Mouse (Mus musculus): Measurements from ENCODE around the gene Znhit6. TPM values are rescaled to one million over a fixed set of nuclear protein-coding genes. Genes with fewer than 3 reads are reported as not detected.

Znhit6 gene
- total RNA-seq (2022), result 10 to 100 TPM; 16.5 to 19.4 (median 17.8) TPM

DNA sequence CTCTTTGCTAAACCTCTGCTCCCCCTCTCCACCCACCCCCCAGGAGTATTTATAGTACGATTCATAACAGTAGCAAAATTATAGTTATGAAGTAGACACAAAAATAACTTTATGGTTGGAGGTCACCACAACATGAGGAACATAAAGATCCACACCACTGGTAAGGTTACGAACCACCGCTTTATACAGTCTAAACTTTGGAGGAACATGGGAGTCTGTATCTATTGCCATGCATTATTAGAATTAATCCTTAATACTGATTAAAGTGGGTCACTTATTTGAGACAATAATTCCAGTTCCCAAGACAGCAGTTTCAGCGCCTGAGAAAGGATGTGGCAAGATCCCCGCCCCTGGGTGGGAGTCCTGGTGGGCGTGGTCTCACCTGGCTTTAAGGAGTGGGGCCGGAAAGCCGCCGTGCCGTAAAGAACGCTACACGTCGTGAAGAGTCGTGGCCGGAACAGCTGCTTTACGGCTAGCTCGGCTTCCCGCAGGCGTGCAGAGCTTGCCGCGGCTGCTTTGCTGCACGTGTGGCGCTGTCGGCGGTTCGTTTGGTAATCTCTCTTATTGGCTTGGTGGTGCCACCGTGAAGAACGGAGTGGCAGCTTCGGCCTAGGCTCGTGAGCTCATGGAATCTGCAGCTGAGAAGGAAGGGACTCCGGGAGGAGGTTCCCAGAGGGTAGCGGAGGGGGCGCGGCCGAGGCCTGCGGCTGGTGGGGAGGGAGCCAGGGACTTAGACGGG lies at the start of gene Znhit6:
Gene Znhit6 (plus strand): TSS at position 463 of the 739 bp plus-strand sequence.
- DNase-seq (ENCODE audit: low spot score in 2 of 2), result peak; percentile 91 to 94

DNA sequence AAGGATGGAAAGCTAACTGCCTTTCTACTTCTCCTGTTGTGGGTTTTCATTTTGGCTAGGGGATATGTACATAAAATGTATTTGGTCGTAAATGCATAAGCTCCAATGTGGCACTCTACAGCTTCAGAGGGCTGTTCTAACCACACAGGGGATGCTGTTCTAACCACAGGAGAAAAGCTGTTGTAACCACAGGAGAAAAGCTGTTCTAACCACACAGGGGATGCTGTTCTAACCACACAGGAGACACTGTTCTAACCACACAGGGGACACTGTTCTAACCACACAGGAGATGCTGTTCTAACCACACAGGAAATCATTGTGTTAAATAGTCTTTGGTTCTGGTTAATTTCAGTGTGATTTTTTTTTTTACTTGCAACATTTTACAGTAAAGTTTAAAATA lies 38.1 kb upstream of the Znhit6 start:
- DNase-seq (ENCODE audit: low spot score in 2 of 2), result no peak

- no peak for DNase-seq (ENCODE audit: low spot score in 2 of 2)
Observed at GRCm38 (mm10) chr3:145548441-145549415, 27.3 kb upstream of the Znhit6 start.

DNA sequence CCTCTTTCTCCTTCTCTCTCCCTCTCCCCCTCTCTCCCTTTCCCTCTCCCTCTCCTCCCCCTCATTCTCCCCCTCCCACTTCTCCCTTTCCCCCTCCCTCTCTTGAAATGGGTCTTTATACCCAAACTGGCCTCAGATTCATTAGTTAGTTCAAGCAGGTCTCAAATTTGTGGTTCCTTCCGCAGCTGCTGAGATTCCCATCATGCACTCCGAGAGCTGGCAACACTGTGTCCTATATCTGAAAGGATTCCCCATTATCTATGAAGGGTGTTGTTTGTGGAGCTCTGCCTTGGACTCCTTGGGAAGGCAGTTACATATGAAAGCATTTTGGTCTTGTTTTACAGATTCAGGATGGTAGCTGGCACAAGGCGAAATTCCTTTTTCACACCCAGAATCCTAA lies 25.8 kb upstream of the Znhit6 start:
- DNase-seq (ENCODE audit: low spot score in 2 of 2), result no peak

DNA sequence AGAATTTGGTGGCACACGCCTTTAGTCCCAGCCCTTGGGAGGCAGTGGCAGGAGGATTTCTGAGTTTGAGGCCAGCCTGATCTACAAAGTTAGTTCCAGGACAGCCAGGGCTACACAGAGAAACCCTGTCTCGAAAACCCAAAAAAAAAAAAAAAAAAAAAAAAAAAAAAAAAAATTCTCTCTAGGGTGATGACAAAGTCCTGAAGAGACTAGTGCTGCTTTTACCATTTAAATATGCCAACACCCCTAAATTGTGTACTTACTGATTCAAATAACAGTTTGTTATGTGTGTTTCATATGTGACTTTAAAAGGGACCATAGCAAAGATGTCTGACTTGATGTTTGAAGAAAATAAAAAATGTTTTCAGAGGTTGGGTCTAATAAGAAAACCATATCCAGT lies 21.6 kb upstream of the Znhit6 start:
- no peak for DNase-seq (ENCODE audit: low spot score in 2 of 2)

DNA sequence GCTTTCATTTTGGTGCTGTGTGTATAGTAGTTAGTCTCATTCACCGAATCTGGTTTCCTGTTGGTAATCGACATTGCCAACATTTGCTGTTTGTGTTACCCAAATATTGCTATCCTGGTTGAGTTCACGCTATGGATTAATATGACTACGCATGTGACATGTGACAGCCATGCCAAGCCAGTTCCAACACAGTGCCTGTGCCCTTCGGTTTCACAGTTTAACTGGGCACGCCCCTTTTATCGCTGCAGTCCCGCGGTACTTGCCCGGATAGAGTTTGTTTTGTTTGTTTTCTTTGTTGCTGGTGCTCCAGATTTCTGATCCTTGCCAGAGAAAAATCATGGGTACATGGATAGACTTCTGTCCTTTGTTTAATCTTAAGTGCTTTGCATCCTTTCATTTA lies 19.8 kb upstream of the Znhit6 start:
- DNase-seq (ENCODE audit: low spot score in 2 of 2), result no peak

DNA sequence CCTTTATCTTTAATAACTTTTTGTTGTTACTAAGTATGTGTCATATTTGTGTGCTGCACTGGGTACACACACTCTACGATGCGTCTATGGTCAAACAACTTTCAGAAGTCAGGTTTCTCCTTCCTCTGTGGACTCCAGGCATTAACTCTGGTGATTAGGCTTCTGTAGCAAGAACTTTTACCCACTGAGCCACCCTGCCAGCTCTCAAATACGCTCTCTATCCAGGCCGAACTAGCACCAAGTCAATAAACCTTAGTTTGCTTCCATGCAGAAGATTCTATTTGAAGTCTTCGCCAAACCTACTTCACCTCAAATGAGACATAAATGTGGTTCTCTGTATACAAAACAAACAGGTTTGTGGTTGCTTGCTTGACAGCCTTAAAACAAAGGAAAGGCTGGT lies 16.3 kb upstream of the Znhit6 start:
- no peak for DNase-seq (ENCODE audit: low spot score in 2 of 2)

DNA sequence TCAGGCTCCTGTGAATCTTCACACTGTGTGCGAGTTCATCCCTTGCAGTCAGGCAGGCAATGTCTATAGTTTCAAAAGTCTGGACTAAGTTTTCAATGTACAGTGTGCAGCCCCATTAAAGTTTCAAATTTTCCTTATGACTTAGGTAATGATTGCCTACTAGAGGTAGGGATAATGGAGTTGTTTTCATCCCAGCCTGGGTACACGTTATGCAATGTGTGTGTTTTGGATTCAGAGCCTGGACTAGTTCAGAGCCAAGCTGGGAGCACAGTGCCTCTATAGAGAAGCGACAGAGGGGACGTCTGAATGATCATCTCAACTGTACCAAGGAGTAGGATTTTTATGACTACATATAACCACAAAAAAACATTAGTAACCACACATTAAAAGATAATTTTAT lies 15.9 kb upstream of the Znhit6 start:
- DNase-seq (ENCODE audit: low spot score in 2 of 2), result no peak

GRCm38 (mm10) chr3:145574468-145574867 lies 1.5 kb upstream of the Znhit6 start:
- DNase-seq (ENCODE audit: low spot score in 2 of 2), result no peak

DNA sequence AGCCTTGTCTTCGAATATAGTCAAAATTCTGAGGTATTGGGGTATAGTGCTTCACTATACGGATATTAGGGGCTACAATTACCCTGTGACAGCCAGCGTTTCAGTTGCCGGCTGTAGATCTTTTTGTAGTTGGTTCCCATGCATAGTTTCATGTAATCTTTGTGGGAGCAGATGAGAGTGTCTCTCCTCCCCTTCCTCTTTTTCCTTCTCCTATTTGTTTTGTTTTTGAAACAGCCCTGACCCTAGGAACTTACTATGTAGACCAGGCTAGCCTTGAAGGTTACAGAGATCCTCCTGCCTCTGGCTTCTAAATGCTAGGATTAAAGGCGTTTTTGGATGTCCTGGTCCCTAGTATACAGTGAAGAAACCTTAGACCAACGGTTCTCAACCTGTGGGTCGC lies 665 bp upstream of the Znhit6 start:
- no peak for DNase-seq (ENCODE audit: low spot score in 2 of 2)

- DNase-seq (ENCODE audit: low spot score in 2 of 2), result no peak
Observed at GRCm38 (mm10) chr3:145576482-145576822, 447 bp downstream of the Znhit6 start.

GRCm38 (mm10) chr3:145576876-145577275 lies 871 bp downstream of the Znhit6 start:
- DNase-seq (ENCODE audit: low spot score in 2 of 2), result no peak

DNA sequence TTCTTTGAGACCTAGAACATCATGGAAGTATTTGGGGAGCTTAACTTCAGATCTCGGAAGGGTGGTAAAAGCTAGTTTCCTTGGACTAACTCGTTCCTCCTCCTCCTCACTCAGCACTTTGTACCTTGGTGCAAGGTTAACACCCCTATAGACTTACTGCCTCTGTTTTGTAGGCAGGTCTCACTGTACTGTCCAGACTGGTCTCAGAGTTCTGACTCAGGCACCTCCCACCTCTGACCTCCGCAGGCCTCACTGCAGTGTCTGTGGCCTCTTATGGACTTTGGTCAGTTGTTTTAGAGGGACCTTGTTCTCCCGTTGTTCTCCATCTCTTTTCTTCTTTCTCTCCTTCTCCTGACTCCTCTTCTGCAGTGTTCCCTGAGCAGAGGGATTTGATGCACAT lies 7.0 kb downstream of the Znhit6 start:
- DNase-seq (ENCODE audit: low spot score in 2 of 2), result no peak

DNA sequence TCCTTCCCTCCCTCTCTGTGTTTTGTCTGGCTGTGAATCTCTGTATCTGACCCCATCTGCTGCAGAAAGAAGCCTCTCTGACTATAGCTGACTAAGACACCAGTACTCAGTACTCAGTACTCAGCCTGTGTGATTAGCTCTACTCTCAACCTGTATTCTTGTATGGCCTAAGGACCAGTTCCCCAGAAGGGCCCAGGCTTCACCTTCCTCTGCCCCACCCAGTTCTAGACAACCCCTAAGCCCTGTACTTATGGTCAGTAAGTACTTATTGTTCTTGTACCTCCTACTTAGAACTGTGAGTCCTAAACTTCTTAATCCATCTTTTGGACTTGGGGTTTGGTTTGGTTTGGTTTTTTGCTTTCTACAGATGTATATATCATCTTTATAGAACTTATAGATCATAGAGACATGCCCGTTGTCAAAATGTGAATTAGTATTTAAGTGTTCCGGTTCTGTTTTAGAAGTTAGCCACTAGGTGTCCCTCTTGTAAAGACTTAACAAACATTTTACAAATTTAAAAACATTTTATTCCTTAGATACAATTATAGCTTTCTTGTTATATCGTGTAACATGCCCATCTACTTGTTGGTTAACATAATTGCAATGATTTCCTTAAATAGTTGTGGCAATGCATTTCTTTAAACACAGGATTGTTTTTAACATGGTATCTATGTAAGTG lies 7.7 kb downstream of the Znhit6 start:
- DNase-seq (ENCODE audit: low spot score in 2 of 2), result no peak

GRCm38 (mm10) chr3:145590562-145590961 lies 14.6 kb downstream of the Znhit6 start:
- no peak for DNase-seq (ENCODE audit: low spot score in 2 of 2)

- DNase-seq (ENCODE audit: low spot score in 2 of 2), result no peak
Observed at GRCm38 (mm10) chr3:145591841-145592542, 16.0 kb downstream of the Znhit6 start.

DNA sequence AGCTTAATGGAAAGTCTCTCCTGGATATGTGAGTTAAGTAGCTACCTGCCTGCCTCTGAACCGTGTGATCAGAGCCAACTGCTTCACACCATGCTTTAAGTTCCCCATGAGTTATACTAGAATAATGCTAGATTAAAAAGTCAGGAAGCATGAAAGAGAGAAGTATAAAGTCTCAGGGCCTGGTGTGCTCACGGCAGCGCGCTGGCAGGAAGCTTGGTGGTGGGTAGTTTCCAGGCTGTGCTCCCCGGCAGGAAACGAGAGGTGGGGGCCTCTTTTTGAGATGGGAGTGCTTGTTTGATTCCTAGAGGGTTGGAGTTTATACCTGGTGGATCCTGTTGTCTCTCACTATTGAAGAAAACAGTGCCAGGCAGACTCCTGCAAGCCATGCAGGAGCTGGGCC lies 19.3 kb downstream of the Znhit6 start:
- no peak for DNase-seq (ENCODE audit: low spot score in 2 of 2)

- no peak for DNase-seq (ENCODE audit: low spot score in 2 of 2)
Observed at GRCm38 (mm10) chr3:145599059-145599458, 23.1 kb downstream of the Znhit6 start.

GRCm38 (mm10) chr3:145600801-145601200 lies 24.8 kb downstream of the Znhit6 start:
- no peak for DNase-seq (ENCODE audit: low spot score in 2 of 2)

DNA sequence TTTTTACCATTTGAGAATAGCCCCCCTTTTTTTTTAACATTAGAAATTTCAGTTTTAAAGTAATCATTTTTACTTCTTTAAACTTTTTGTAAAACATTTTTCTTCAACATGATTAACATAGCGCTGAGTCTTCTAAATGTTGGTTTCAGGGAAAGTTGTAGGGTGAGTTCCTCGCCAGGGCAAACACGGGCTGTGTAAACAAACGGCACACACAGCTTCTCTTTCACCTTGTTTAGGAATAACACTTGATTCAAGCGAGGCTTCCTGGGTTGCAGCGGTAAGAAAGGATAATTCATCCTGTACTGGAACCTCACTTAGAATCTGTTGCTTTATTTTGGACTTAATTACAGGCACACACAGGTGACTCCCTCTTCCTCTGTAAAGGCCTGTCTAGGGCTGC lies 25.3 kb downstream of the Znhit6 start:
- DNase-seq (ENCODE audit: low spot score in 2 of 2), result no peak

DNA sequence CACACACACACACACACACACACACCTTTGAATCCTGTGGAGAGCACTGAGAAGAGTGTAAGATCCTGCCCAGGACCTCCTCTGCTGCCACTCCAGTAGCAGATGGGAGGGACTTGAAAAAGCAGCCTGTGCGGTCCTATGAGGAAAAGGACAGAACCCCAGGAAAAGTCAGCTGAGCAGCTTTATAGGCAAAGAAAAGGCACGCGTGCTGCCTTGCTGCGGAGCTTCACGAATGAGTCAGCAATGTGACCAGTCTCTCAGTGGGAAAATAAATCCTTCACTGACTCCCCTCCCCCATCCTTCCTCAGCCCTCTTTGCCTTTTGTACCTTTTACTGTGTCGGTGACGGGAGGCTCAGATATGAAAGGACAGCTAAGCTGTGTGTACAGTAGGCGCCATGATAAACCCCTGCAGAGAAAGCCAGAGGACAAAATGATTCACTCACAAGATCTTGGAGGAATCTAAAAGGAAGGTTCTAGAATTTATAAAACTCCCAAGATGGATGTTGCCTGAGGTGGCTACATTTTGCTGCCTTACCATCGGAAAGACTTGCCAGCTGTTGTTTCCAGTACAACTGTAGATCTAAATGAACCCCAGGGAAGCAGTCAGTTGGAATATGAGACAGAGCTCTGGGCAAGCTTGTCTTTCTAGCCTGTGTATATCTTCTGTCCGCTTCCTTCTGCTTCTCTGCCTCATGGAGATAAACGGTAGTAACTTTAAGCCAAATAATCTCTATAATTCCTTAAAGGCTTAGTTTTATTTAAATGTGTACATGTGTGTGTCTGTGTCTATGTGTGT lies 26.6 kb downstream of the Znhit6 start:
- DNase-seq (ENCODE audit: low spot score in 2 of 2), result no peak

Data from layer of hippocampus, adult 8-10 months (tissue).